In the genomic region with DNA sequence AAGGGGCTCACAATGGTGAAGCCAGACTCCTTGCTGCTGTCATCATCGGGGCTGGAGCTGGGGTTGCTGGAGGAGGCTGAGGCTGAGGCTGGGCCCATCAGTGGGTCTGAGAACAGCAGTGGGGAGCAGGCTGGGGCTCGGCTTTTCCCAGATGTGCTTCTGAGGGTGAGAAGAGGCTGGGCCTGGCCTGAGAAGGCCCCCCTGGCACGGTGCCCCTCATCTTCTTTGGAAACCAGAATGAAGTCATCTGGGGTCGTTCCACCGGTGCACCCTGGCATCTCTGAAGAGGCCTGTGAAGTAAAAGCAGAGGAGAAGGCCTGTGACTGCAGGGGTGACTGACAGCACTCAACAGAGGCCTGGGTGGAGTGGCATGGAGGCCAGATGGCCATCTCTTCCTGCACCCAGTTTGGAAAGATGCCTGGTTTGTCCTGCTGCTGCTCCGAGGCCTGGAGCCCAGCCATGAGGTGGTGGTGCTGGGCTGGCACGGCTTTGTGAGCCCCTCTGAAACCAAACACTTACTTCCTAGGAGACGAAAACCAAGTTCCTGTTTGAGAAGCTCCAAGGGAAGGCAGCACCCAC, we compare ENCODE assay signal across 10 mouse cellular contexts.
DNase-seq lines count a peak whose midpoint lies in the region; ATAC-seq and TF ChIP-seq lines count a peak whose summit lies in the region.
"Had no signal": no experiment of that assay in that cellular context is flagged by ENCODE, and none has a peak within 500 bp of the region (broad histone marks: within the 10 kb centered on the region; RNA-seq: fewer than 3 reads in every experiment).

No protein-coding gene starts in this region.

- TF ChIP-seq CTCF in gastrocnemius, adult 2 months (IDR thresholded peaks at IDR 0.05), result no peak
- no peak for TF ChIP-seq CTCF in liver, postnatal 0 days (IDR thresholded peaks at IDR 0.05; ENCODE audit: low read depth)

- H3K9me3 ChIP-seq in forebrain, embryonic 15.5 days, result no peaks in the 10 kb centered on the region
- H3K9me3 ChIP-seq in liver, postnatal 0 days (ENCODE audit: low read length), result no peaks in the 10 kb centered on the region

- no peak overlapping the region for H3K4me3 ChIP-seq in gastrocnemius, adult 2 months
- no peak overlapping the region for H3K4me3 ChIP-seq in forebrain, embryonic 15.5 days
- H3K4me3 ChIP-seq in liver, postnatal 0 days (ENCODE audit: low read depth, low read length), result no peak overlapping the region

- intact Hi-C loops in gastrocnemius, adult 2 months (cut with DNase I), result no loop called here

- H3K4me2 ChIP-seq in forebrain, embryonic 15.5 days (replicated peaks), result no peak overlapping the region
- no peak overlapping the region for H3K4me2 ChIP-seq in liver, postnatal 0 days (ENCODE audit: low read depth, low read length)

- H3K36me3 ChIP-seq in forebrain, embryonic 15.5 days, result no peaks in the 10 kb centered on the region
- peaks cover 4% of the 10 kb centered on the region for H3K36me3 ChIP-seq in liver, postnatal 0 days (replicated peaks; ENCODE audit: insufficient read depth, low read length)

- peak; percentile 48 for DNase-seq in gastrocnemius, adult 2 months
- no peak for DNase-seq in gastrocnemius, adult 18-20 months (ENCODE audit: low spot score)
- DNase-seq in NIH3T3 (ENCODE audit: low read depth), result peak; percentile 25
- no peak for DNase-seq in liver, postnatal 0 days
- DNase-seq in kidney, adult 8-10 months, result no peak
- no peak for DNase-seq in ovary, postnatal 36 days (ENCODE audit: low spot score)
- DNase-seq in urinary bladder, adult 18-20 months (ENCODE audit: low spot score in 2 of 2), result no peak
- DNase-seq: B cell, adult 2 months had no signal

- ATAC-seq in forebrain, embryonic 15.5 days (replicated peaks), result peak; percentile 46
- ATAC-seq in liver, postnatal 0 days, result no peak

- H3K27ac ChIP-seq in gastrocnemius, adult 2 months, result peak overlapping the region; percentile 78
- peak overlapping the region; percentile 32 for H3K27ac ChIP-seq in forebrain, embryonic 15.5 days (replicated peaks)
- 0 out of 2 replicates have a peak overlapping the region, but pooled peaks have one; percentile 34 for H3K27ac ChIP-seq in liver, postnatal 0 days (ENCODE audit: low read depth)
- H3K27ac ChIP-seq: kidney, postnatal 0 days had no signal

- H3K27me3 ChIP-seq in forebrain, embryonic 15.5 days, result no peaks in the 10 kb centered on the region
- no peaks in the 10 kb centered on the region for H3K27me3 ChIP-seq in liver, postnatal 0 days (ENCODE audit: insufficient read depth, low read length)

- no peak for TF ChIP-seq EP300 in liver, postnatal 0 days (IDR thresholded peaks at IDR 0.05; ENCODE audit: low read depth)

- H3K9ac ChIP-seq in forebrain, embryonic 15.5 days (replicated peaks), result no peak overlapping the region
- H3K9ac ChIP-seq in liver, postnatal 0 days (replicated peaks), result no peak overlapping the region

- 55% methylated on average over 8 of the region's 8 CpGs for WGBS in forebrain, embryonic 15.5 days
- WGBS in liver, postnatal 0 days (ENCODE audit: insufficient replicate concordance), result 54% methylated on average over 8 of the region's 8 CpGs

- H3K4me1 ChIP-seq in forebrain, embryonic 15.5 days, result peaks cover 9% of the 10 kb centered on the region
- peaks cover 8% of the 10 kb centered on the region for H3K4me1 ChIP-seq in liver, postnatal 0 days (ENCODE audit: insufficient read depth)

Comparison
In these comparisons a context has a peak if more than half of its experiments do, and no peak if none do; other contexts are left out.
1. DNase-seq: peak in gastrocnemius, adult 2 months (single experiment) and NIH3T3 (single experiment); none in gastrocnemius, adult 18-20 months (single experiment), liver, postnatal 0 days (single experiment), kidney, adult 8-10 months (0 of 2), ovary, postnatal 36 days (single experiment) and urinary bladder, adult 18-20 months (0 of 2).
2. Peak in every context shown above with its lines, with median percentiles within 50 percentile points of each other: H3K27ac ChIP-seq.